Mouse (Mus musculus) CH12.LX (cell line): ENCODE measurements around the gene Cox14. TPM values are rescaled to one million over a fixed set of nuclear protein-coding genes. Genes with fewer than 3 reads are reported as not detected.

ENCODE experiments used
- DNase-seq: peaks from one replicate; pipeline ENCODE4 v3.0.0-alpha.2; 2013; ENCODE audit errors: extremely low read depth
- H3K27ac ChIP-seq: 2 replicates; pipeline ENCODE4 v1.5.1; 2012; ENCODE audit warnings: low read depth, mild to moderate bottlenecking, control low read depth, moderate library complexity; ENCODE audit not compliant: insufficient read depth
- H3K27me3 ChIP-seq: replicated peaks from 2 replicates; pipeline ENCODE3; 2012; ENCODE audit warnings: inconsistent platforms
- H3K36me3 ChIP-seq, 2 experiments: replicated peaks in 1 of 2; 2 replicates each; pipeline versions ENCODE3 to v1.6.1; 2012; ENCODE audit warnings: inconsistent platforms in 1 of 2, low read length in 1 of 2, mild to moderate bottlenecking in 1 of 2, mixed read lengths in 1 of 2, moderate library complexity in 1 of 2; ENCODE audit not compliant: control insufficient read depth in 1 of 2, insufficient read depth in 1 of 2
- H3K4me1 ChIP-seq, 2 experiments: 2 replicates each; pipeline ENCODE4 v1.6.1; 2012; ENCODE audit warnings: inconsistent platforms in 1 of 2, moderate library complexity in 1 of 2; ENCODE audit not compliant: insufficient read depth in 2 of 2, control insufficient read depth in 1 of 2
- H3K4me2 ChIP-seq: 2 replicates; pipeline ENCODE4 v1.6.1; 2012; ENCODE audit warnings: low read depth, mild to moderate bottlenecking, control low read depth; ENCODE audit not compliant: poor library complexity, insufficient read depth, severe bottlenecking
- H3K4me3 ChIP-seq, 3 experiments: fragments of 150-350 bp in 1 of 3; sonication (generic) in 1 of 3; replicated peaks in 1 of 3; 2 replicates each; pipeline versions ENCODE3 to v1.5.1; 2011 to 2012; ENCODE audit warnings: low read depth in 2 of 3, low read length in 2 of 3, mild to moderate bottlenecking in 2 of 3, moderate library complexity in 2 of 3, control low read depth in 1 of 3, improper control_type of control experiment in 1 of 3, inconsistent platforms in 1 of 3, mixed read lengths in 1 of 3; ENCODE audit not compliant: poor library complexity in 1 of 3
- H3K79me2 ChIP-seq: replicated peaks from 2 replicates; pipeline ENCODE4 v1.6.1; 2012; ENCODE audit warnings: mild to moderate bottlenecking, moderate library complexity; ENCODE audit not compliant: control insufficient read depth, poor library complexity, insufficient read depth, severe bottlenecking; ENCODE audit errors: extremely low read depth
- H3K9ac ChIP-seq: 2 replicates; pipeline ENCODE4 v1.6.1; 2012; ENCODE audit warnings: low read depth, mild to moderate bottlenecking, control low read depth, moderate library complexity; ENCODE audit not compliant: insufficient read depth
- H3K9me3 ChIP-seq: replicated peaks from 2 replicates; pipeline ENCODE3; 2012; ENCODE audit warnings: low read length, inconsistent platforms, mixed read lengths
- BHLHE40 ChIP-seq: IDR thresholded peaks from 2 replicates; pipeline ENCODE4 v1.6.1; 2011; ENCODE audit warnings: mild to moderate bottlenecking, low read depth, low read length, improper control_type of control experiment
- CHD2 ChIP-seq: IDR thresholded peaks from 2 replicates; pipeline ENCODE4 v1.6.1; 2011; ENCODE audit warnings: low read length, improper control_type of control experiment
- CTCF ChIP-seq, 2 experiments: IDR thresholded peaks in 1 of 2; conservative IDR thresholded peaks in 1 of 2; 2 replicates each; pipeline ENCODE4 v1.5.1; 2011 to 2012; ENCODE audit warnings: low read depth in 2 of 2, low read length in 2 of 2, improper control_type of control experiment in 1 of 2, inconsistent platforms in 1 of 2, mild to moderate bottlenecking in 1 of 2, moderate library complexity in 1 of 2
- E2F4 ChIP-seq: IDR thresholded peaks from 2 replicates; pipeline ENCODE4 v1.6.1; 2011; ENCODE audit warnings: low read depth, low read length, improper control_type of control experiment; ENCODE audit not compliant: insufficient replicate concordance
- ELF1 ChIP-seq: IDR thresholded peaks from 2 replicates; pipeline ENCODE4 v1.6.1; 2014; ENCODE audit warnings: low read depth, mild to moderate bottlenecking, inconsistent platforms, low read length, improper control_type of control experiment
- EP300 ChIP-seq: IDR thresholded peaks from 2 replicates; pipeline ENCODE4 v1.6.1; 2011; ENCODE audit warnings: low read length, improper control_type of control experiment
- ETS1 ChIP-seq: conservative IDR thresholded peaks from 2 replicates; pipeline ENCODE4 v1.6.1; 2012; ENCODE audit warnings: low read depth, mild to moderate bottlenecking, inconsistent platforms, low read length, improper control_type of control experiment, moderate library complexity
- HCFC1 ChIP-seq: IDR thresholded peaks from 2 replicates; pipeline ENCODE4 v1.6.1; 2012; ENCODE audit warnings: low read depth, mild to moderate bottlenecking, inconsistent platforms, low read length, improper control_type of control experiment
- IRF4 ChIP-seq: IDR thresholded peaks from 2 replicates; pipeline ENCODE4 v1.6.1; 2014; ENCODE audit warnings: low read depth, mild to moderate bottlenecking, inconsistent platforms, low read length, improper control_type of control experiment
- JUN ChIP-seq: IDR thresholded peaks from 2 replicates; pipeline ENCODE4 v1.6.1; 2011; ENCODE audit warnings: low read depth, mild to moderate bottlenecking, low read length, improper control_type of control experiment, moderate library complexity; ENCODE audit not compliant: insufficient read depth
- JUND ChIP-seq: conservative IDR thresholded peaks from 2 replicates; pipeline ENCODE4 v1.6.1; 2011; ENCODE audit warnings: low read depth, low read length, improper control_type of control experiment
- KAT2A ChIP-seq: IDR thresholded peaks from 2 replicates; pipeline ENCODE4 v1.6.1; 2012; ENCODE audit warnings: low read length, improper control_type of control experiment, inconsistent platforms; ENCODE audit not compliant: insufficient replicate concordance
- MAFK ChIP-seq: IDR thresholded peaks from 2 replicates; pipeline ENCODE4 v1.6.1; 2011; ENCODE audit warnings: low read length, improper control_type of control experiment; ENCODE audit not compliant: insufficient replicate concordance
- MAZ ChIP-seq: IDR thresholded peaks from 2 replicates; pipeline ENCODE4 v1.6.1; 2012; ENCODE audit warnings: low read depth, mild to moderate bottlenecking, inconsistent platforms, low read length, improper control_type of control experiment, moderate library complexity
- MEF2A ChIP-seq: IDR thresholded peaks from 2 replicates; pipeline ENCODE4 v1.6.1; 2014; ENCODE audit warnings: low read depth, mild to moderate bottlenecking, inconsistent platforms, low read length, improper control_type of control experiment, borderline replicate concordance
- MXI1 ChIP-seq: IDR thresholded peaks from 2 replicates; pipeline ENCODE4 v1.6.1; 2011; ENCODE audit warnings: mild to moderate bottlenecking, low read depth, low read length, improper control_type of control experiment
- MYC ChIP-seq: IDR thresholded peaks from 2 replicates; pipeline ENCODE4 v1.6.1; 2011; ENCODE audit warnings: low read depth, mild to moderate bottlenecking, improper control_type of control experiment, low read length
- NELFE ChIP-seq: IDR thresholded peaks from 2 replicates; pipeline ENCODE4 v1.6.1; 2011; ENCODE audit warnings: low read depth, low read length, improper control_type of control experiment
- NRF1 ChIP-seq: IDR thresholded peaks from 2 replicates; pipeline ENCODE4 v1.6.1; 2014; ENCODE audit warnings: low read depth, mild to moderate bottlenecking, inconsistent platforms, low read length, improper control_type of control experiment, moderate library complexity
- PAX5 ChIP-seq: IDR thresholded peaks from 2 replicates; pipeline ENCODE4 v1.6.1; 2012; ENCODE audit warnings: low read length, inconsistent platforms, mixed read lengths
- POLR2AphosphoS2 ChIP-seq: IDR thresholded peaks from 2 replicates; pipeline ENCODE4 v1.6.1; 2011; ENCODE audit warnings: low read depth, low read length, improper control_type of control experiment
- RAD21 ChIP-seq: IDR thresholded peaks from 2 replicates; pipeline ENCODE4 v1.6.1; 2011; ENCODE audit warnings: low read depth, mild to moderate bottlenecking, low read length, improper control_type of control experiment, moderate library complexity
- RCOR1 ChIP-seq: conservative IDR thresholded peaks from 2 replicates; pipeline ENCODE4 v1.6.1; 2012; ENCODE audit warnings: low read depth, mild to moderate bottlenecking, inconsistent platforms, low read length, improper control_type of control experiment
- SIN3A ChIP-seq: IDR thresholded peaks from 2 replicates; pipeline ENCODE4 v1.6.1; 2012; ENCODE audit warnings: low read length, improper control_type of control experiment, inconsistent platforms
- SMC3 ChIP-seq: IDR thresholded peaks from 2 replicates; pipeline ENCODE4 v1.6.1; 2011; ENCODE audit warnings: low read depth, low read length, improper control_type of control experiment
- TBP ChIP-seq: conservative IDR thresholded peaks from 2 replicates; pipeline ENCODE4 v1.6.1; 2011; ENCODE audit warnings: low read depth, low read length, improper control_type of control experiment
- TCF12 ChIP-seq: IDR thresholded peaks from 2 replicates; pipeline ENCODE4 v1.6.1; 2014; ENCODE audit warnings: low read depth, mild to moderate bottlenecking, inconsistent platforms, low read length, improper control_type of control experiment
- UBTF ChIP-seq: IDR thresholded peaks from 2 replicates; pipeline ENCODE4 v1.6.1; 2012; ENCODE audit warnings: low read depth, mild to moderate bottlenecking, inconsistent platforms, low read length, improper control_type of control experiment, moderate library complexity
- ZC3H11A ChIP-seq: IDR thresholded peaks from 2 replicates; pipeline ENCODE4 v1.6.1; 2012; ENCODE audit warnings: low read depth, mild to moderate bottlenecking, inconsistent platforms, low read length, improper control_type of control experiment
- ZKSCAN1 ChIP-seq: IDR thresholded peaks from 2 replicates; pipeline ENCODE4 v1.6.1; 2012; ENCODE audit warnings: low read depth, inconsistent platforms, low read length, improper control_type of control experiment, borderline replicate concordance
- ZMIZ1 ChIP-seq: IDR thresholded peaks from 2 replicates; pipeline ENCODE4 v1.6.1; 2012; ENCODE audit warnings: low read depth, mild to moderate bottlenecking, inconsistent platforms, low read length, improper control_type of control experiment
- ZNF384 ChIP-seq: IDR thresholded peaks from 2 replicates; pipeline ENCODE4 v1.6.1; 2012; ENCODE audit warnings: low read depth, low read length, improper control_type of control experiment, inconsistent platforms
- dilution Hi-C: fragments of 300-500 bp; cut with MboI; formaldehyde crosslinking; loops from 2 replicates; pipeline ENCODE4 v1.14.3; 2020; ENCODE audit warnings: low sequenced_read_pairs; ENCODE audit not compliant: extremely low pct_unique_long_range_greater_than_20kb, extremely low pct_ligation_motif_present
- in situ Hi-C: fragments of 300-500 bp; cut with MboI; formaldehyde crosslinking; loops from 3 replicates; pipeline ENCODE4 v1.14.3; 2019; ENCODE audit warnings: low sequenced_read_pairs, low pct_ligation_motif_present, low pct_unique_long_range_greater_than_20kb, mixed read lengths
- polyA plus RNA-seq: library from polyadenylated mRNA; unstranded; fragments of >175 nt; gene quantifications from 2 replicates; pipeline ENCODE4 v1.2.1, GENCODE M21; 2012; ENCODE audit warnings: low read depth; ENCODE audit not compliant: insufficient read length
- total RNA-seq, 2 experiments: library from RNA; depleted of rRNA; stranded (reverse); fragments of 300-350 nt in 1 of 2; fragments of >200 nt in 1 of 2; gene quantifications; 2 replicates each; pipeline ENCODE4 v1.2.3; 2012 to 2014

The Cox14 gene
- total and polyA plus RNA-seq, 3 experiments, result 98.8 to 140 (median 119) TPM

DNA sequence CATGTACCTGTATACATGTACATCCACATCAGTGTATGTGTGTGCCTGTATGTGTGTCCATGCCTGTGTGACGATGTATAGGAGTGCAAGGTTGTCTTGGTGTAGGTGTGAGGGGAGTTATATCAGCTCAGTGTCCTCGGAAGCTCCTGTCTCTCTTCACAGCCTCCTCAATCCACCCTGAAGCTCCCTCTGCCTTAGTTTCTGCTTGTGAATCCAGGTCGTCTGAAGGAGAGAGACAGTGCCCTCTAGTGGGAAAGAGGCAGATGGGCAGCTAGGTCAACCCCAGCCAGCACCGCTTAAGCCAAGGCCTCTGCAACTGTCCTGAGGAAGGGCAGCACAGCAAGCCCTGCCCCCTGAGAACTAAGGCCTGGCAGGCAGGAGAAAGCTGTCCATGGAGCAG lies 36.7 kb upstream of the Cox14 start:
- dilution Hi-C loops (no loop called here), in situ Hi-C loops (no loop called here)
- no peaks in the 10 kb centered on the region for H3K79me2 ChIP-seq
- no peaks in the 10 kb centered on the region for H3K36me3 ChIP-seq
- H3K4me1 ChIP-seq, result peaks cover 3 to 7% of the 10 kb centered on the region in 2 experiments; a peak in 3 of 4 replicates
- H3K27me3 ChIP-seq, result peaks cover 76% of the 10 kb centered on the region
- TF ChIP-seq CHD2 (no peak), MXI1 (no peak), HCFC1 (no peak), BHLHE40 (no peak), JUND (no peak), TCF12 (no peak), PAX5 (no peak), CTCF (conservative IDR thresholded peaks at IDR 0.05 in 1 of 2, IDR thresholded peaks at IDR 0.05 in 1 of 2; ENCODE audit: low read depth in 2 of 2, low read length in 2 of 2) (peak; percentile 88 to 94), MEF2A (no peak), ELF1 (no peak), POLR2AphosphoS2 (no peak), NELFE (no peak; the same call in 1 of the 2 replicates), RAD21 (peak; percentile 69), ZNF384 (no peak), TBP (no peak), ETS1 (no peak), SMC3 (peak; percentile 79), MAFK (no peak), RCOR1 (no peak), ZC3H11A (0 out of 2 replicates have a peak, but pooled peaks have one; percentile 2), MAZ (no peak), E2F4 (no peak), JUN (no peak), MYC (no peak), UBTF (no peak), NRF1 (no peak), IRF4 (no peak), EP300 (no peak), ZMIZ1 (no peak), SIN3A (no peak), KAT2A (no peak), ZKSCAN1 (no peak)
- peak; percentile 68 for DNase-seq
- no peaks in the 10 kb centered on the region for H3K9me3 ChIP-seq
- no peak overlapping the region for H3K27ac ChIP-seq
- H3K4me2 ChIP-seq, result no peak overlapping the region
- H3K4me3 ChIP-seq, result no peak overlapping the region
- no peak overlapping the region for H3K9ac ChIP-seq
